Mouse (Mus musculus) forebrain, postnatal 0 days (tissue): ENCODE results near the gene Madd. TPM values are rescaled to one million over a fixed set of nuclear protein-coding genes. Genes with fewer than 3 reads are reported as not detected.
A peak's percentile ranks its signal among the peaks of the same experiment; 100 is the strongest.

Source experiments
- ATAC-seq: fragments of 200-750 bp; cut with Nextera tagmentation; 2 replicates; pipeline ENCODE4 v1.8.0; 2017; ENCODE audit warnings: mild to moderate bottlenecking, moderate library complexity
- DNase-seq: peaks from one replicate; pipeline ENCODE4 v3.0.0-alpha.2; 2015
- H3K27ac ChIP-seq: fragments of 300-500 bp; sonication (generic); 2 replicates; pipeline ENCODE4 v1.5.1; 2014; ENCODE audit warnings: low read depth, mild to moderate bottlenecking, antibody characterized with exemption, low read length, moderate library complexity, mixed read lengths
- H3K27me3 ChIP-seq: fragments of 300-500 bp; sonication (generic); 2 replicates; pipeline ENCODE4 v1.6.1; 2014; ENCODE audit warnings: mild to moderate bottlenecking, low read length, mixed read lengths; ENCODE audit not compliant: insufficient read depth
- H3K36me3 ChIP-seq: fragments of 300-500 bp; sonication (generic); 2 replicates; pipeline ENCODE4 v1.6.1; 2014; ENCODE audit warnings: mild to moderate bottlenecking, moderate library complexity; ENCODE audit not compliant: insufficient read depth
- H3K4me1 ChIP-seq: fragments of 300-500 bp; sonication (generic); 2 replicates; pipeline ENCODE4 v1.6.1; 2014; ENCODE audit warnings: antibody characterized with exemption; ENCODE audit not compliant: insufficient read depth
- H3K4me2 ChIP-seq: fragments of 300-500 bp; sonication (generic); 2 replicates; pipeline ENCODE4 v1.6.1; 2014; ENCODE audit warnings: low read depth, mild to moderate bottlenecking, moderate library complexity
- H3K4me3 ChIP-seq: fragments of 300-500 bp; sonication (generic); 2 replicates; pipeline ENCODE4 v1.5.1; 2014; ENCODE audit warnings: low read depth, low read length, mixed read lengths
- H3K9ac ChIP-seq: fragments of 300-500 bp; sonication (generic); 2 replicates; pipeline ENCODE4 v1.6.1; 2014; ENCODE audit warnings: mild to moderate bottlenecking
- H3K9me3 ChIP-seq: fragments of 300-500 bp; sonication (generic); 2 replicates; pipeline ENCODE4 v1.6.1; 2016; ENCODE audit warnings: low read length
- CTCF ChIP-seq: sonication (generic); IDR thresholded peaks from 2 replicates; pipeline ENCODE4 v1.5.1; 2016; ENCODE audit warnings: antibody characterized with exemption, control low read depth, low read depth
- WGBS: fragments of 180-500 bp; shearing (Covaris S2); extraction: QIAGEN DNeasy Blood & Tissue Kit; methylation state at CpG from one replicate; pipeline ENCODE4 v1.1.7; 2014; 5-methylcytosine and 5-hydroxymethylcytosine counted together
- polyA plus RNA-seq: library from polyadenylated mRNA; unstranded; fragments of >200 nt; fragmentation: Nextera tagmentation; extraction: Ambion mirVana; gene quantifications from 2 replicates; pipeline ENCODE4 v1.2.1, GENCODE M21; 2015
- total RNA-seq: library from RNA; depleted of rRNA; stranded (reverse); fragments of >200 nt; gene quantifications from 2 replicates; pipeline ENCODE4 v1.2.3, GENCODE M21; 2014; rRNA removed

Madd gene
- total RNA-seq (48.9 and 50.0 TPM in 2 replicates), polyA plus RNA-seq (20.4 and 28.5 TPM in 2 replicates)

DNA sequence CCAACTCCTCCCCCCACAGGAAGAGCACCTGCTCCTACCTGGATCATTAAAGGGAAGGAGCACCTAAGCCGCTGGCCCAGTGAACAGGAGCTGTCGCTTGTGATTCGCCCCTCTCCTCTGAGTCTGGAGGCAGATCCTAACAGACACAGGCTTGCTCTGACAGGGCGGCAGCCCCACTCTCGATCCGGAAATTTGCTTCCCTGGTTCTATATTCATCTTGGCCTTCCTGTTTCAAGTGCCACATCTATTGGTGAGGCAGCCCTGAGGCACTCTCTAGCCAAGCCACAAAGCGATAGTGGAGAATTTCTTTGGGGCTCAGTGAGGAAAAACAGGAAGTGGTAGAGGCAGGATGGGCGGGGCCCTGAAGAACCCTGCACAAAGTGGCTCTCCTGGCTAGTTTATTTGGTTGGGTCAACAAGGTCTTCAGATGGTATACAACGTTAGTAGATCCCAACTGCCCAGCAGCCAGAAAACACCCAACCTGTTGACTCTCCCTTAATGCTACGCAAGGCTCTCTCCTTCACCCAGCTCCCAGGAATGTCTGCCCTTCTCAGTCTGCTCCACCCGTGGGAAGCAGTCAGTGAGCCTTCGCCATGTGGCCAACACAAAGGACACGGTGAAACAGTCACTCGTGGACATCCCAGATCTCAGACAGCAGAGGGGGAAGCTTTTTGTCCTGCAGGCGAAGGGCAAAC lies at the start of gene Madd:
TSS of gene Madd (minus strand) at position 127 of the 695 bp plus-strand sequence.
- peaks cover 13% of the 10 kb centered on the region for H3K4me1 ChIP-seq
- no peak for DNase-seq
- H3K27me3 ChIP-seq = no peaks in the 10 kb centered on the region
- no peak for TF ChIP-seq CTCF
- H3K36me3 ChIP-seq = 0 out of 2 replicates have a peak, but pooled peaks cover 4% of the 10 kb centered on the region
- peak within 1 kb of the TSS; percentile 88 for H3K4me2 ChIP-seq
- peak within 1 kb of the TSS; percentile 91 for H3K4me3 ChIP-seq
- H3K27ac ChIP-seq = peak within 1 kb of the TSS; percentile 92
- H3K9ac ChIP-seq = peak within 1 kb of the TSS; percentile 81
- no peaks in the 10 kb centered on the region for H3K9me3 ChIP-seq
- no peak for ATAC-seq
- 67% methylated on average over 15 of the region's 15 CpGs for WGBS

DNA sequence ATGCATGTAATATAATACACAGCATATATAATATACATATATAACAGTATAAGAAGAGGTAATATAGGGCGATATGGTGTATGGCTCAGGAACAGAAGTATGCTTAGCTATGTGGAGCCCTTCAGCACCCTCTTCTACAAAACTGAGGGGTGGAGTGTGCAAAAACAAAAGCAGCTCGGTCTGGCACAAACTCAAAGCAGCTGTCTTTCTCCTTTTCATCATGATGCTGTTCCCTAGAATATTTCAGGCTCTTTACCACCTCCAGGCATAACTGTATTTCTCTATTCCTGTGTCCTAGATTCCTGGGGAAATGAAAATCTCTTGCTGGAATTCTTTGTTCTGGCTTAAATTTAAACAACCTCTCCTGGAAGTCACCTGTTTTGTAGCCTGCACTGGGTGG lies 46.1 kb upstream of the Madd start:
- DNase-seq = no peak
- Histone ChIP-seq H3K4me1 (no peaks in the 10 kb centered on the region), H3K27ac (no peak overlapping the region), H3K9me3 (no peaks in the 10 kb centered on the region), H3K4me2 (no peak overlapping the region), H3K36me3 (no peaks in the 10 kb centered on the region), H3K27me3 (no peaks in the 10 kb centered on the region), H3K9ac (no peak overlapping the region), H3K4me3 (no peak overlapping the region)
- 73% methylated on average over 2 of the region's 2 CpGs for WGBS
- TF ChIP-seq CTCF = no peak
- no peak for ATAC-seq

DNA sequence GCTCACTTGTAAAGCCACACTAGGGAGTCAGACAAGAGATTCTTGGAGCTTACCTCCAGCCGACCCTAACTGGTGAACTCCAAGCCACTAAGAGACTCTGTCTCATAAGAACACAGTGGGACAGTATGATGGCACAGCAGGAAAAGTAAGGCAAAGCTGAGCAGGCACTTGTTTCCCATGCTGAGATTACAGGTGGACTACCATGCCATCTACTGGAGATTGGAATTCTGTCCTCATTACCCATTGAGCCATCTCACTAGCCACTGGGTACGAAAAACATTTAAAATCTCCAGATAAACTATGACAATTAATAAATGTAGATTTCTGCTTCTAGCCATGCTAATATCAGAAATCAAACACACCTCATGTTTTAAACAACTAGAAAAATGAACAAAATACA lies 40.0 kb upstream of the Madd start:
- no peak overlapping the region for H3K4me3 ChIP-seq
- WGBS = 84% methylated on average over 2 of the region's 2 CpGs
- no peak for TF ChIP-seq CTCF
- H3K4me2 ChIP-seq = no peak overlapping the region
- H3K9ac ChIP-seq = no peak overlapping the region
- H3K27ac ChIP-seq = no peak overlapping the region
- no peaks in the 10 kb centered on the region for H3K9me3 ChIP-seq
- DNase-seq (no peak), ATAC-seq (no peak)
- H3K36me3 ChIP-seq = no peaks in the 10 kb centered on the region
- no peaks in the 10 kb centered on the region for H3K27me3 ChIP-seq
- H3K4me1 ChIP-seq = no peaks in the 10 kb centered on the region

DNA sequence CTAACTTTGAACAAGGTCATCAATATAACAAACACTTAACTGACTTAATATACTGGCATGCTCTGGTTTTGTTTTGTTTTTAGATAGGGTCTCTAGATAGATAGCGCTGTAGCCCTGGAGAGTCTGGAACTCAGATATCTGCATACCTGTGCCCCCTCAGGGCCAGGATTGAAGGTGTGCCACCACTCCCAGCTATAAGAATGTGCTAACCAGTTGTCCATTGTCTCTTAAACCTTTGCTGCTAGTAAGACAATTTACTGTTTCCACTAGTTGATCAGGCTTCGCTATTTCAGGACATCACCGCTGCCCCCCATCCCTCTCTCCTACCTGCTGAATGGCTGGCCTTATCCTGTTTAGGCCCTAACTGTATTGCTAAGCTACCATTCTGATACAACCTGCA lies 36.9 kb upstream of the Madd start:
- H3K36me3 ChIP-seq = peaks cover 8% of the 10 kb centered on the region; the same call in 1 of the 2 replicates
- no peak for ATAC-seq
- no peak for DNase-seq
- TF ChIP-seq CTCF = no peak
- no peaks in the 10 kb centered on the region for H3K27me3 ChIP-seq
- H3K9me3 ChIP-seq = no peaks in the 10 kb centered on the region
- H3K4me2 ChIP-seq = no peak overlapping the region
- 97% methylated on average over 3 of the region's 3 CpGs for WGBS
- H3K9ac ChIP-seq = no peak overlapping the region
- no peak overlapping the region for H3K27ac ChIP-seq
- no peak overlapping the region for H3K4me3 ChIP-seq
- no peaks in the 10 kb centered on the region for H3K4me1 ChIP-seq

DNA sequence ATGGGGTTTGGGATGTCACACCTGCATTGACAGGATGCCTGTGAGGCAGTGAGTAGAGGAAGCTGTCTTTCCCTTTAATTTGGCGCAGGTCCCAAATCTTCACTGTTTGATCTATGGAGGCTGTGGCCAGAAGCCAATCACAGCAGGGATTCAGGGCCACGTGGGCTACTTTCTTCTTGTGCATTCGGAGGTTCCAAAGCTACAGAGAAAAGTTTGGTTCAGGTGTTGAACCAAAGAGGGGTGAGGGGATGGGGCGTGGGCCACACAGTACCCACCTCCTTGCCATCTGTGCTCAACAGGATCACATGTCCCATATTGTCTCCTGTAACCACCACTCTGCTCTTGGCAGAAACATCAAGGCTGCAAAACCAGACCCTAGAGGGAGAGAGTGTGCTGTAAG lies 33.4 kb upstream of the Madd start:
- H3K4me2 ChIP-seq = no peak overlapping the region
- no peak overlapping the region for H3K4me3 ChIP-seq
- no peaks in the 10 kb centered on the region for H3K9me3 ChIP-seq
- no peaks in the 10 kb centered on the region for H3K4me1 ChIP-seq
- DNase-seq (peak; percentile 31), ATAC-seq (no peak)
- 46% methylated on average over 4 of the region's 4 CpGs for WGBS
- no peak overlapping the region for H3K9ac ChIP-seq
- no peak for TF ChIP-seq CTCF
- peaks cover 23% of the 10 kb centered on the region for H3K36me3 ChIP-seq
- no peaks in the 10 kb centered on the region for H3K27me3 ChIP-seq
- H3K27ac ChIP-seq = no peak overlapping the region

DNA sequence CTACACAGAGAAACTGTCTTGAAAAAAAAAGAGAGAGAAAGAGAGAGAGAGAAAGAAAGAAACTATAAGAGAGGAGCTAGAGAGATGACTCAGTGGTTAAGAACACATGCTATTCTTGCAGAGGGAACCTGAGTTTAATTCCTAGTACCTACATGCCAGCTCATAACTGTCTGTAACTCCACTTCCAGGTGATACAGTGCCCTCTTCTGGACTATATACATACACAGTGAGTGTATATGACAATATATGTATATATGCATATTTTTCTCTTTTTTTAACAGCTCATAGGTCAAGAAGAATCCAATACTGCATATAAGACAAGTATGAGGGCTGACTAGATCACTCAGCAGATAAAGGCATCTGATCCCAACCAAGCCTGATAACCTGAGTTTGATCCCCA lies 29.7 kb upstream of the Madd start:
- Histone ChIP-seq H3K4me2 (no peak overlapping the region), H3K27me3 (no peaks in the 10 kb centered on the region), H3K9me3 (no peaks in the 10 kb centered on the region), H3K4me3 (no peak overlapping the region), H3K36me3 (peaks cover 55% of the 10 kb centered on the region), H3K27ac (no peak overlapping the region), H3K9ac (no peak overlapping the region), H3K4me1 (no peaks in the 10 kb centered on the region)
- no peak for DNase-seq
- ATAC-seq = no peak
- no peak for TF ChIP-seq CTCF

DNA sequence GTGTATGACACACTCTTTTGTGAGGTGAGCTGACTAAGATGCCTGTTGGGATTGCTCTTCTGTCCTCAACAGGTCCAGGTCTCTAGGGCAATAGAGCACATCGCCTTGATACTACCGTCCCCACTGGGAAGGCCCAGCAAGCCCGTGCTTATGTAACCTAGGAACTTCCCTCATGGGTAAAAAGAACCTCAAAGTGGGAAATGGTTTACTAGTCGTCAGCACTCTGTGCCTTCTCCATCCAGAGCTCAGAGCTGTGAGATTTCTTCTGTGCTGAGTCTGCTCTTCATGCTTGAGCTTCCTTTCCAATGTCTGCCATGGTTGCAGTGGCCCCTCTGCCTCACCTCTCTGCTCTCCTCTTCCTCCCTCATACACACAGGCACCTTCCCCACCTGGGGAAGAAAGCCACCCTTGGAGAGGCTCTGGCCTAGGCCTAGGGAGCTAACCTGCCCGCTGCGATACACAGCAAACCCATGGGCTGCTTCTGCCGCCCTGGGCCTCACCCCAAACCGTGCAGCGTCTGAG lies 22.7 kb upstream of the Madd start:
- TF ChIP-seq CTCF = no peak
- Histone ChIP-seq H3K9me3 (no peaks in the 10 kb centered on the region), H3K4me3 (no peak overlapping the region), H3K4me2 (no peak overlapping the region), H3K27ac (no peak overlapping the region), H3K27me3 (no peaks in the 10 kb centered on the region), H3K36me3 (peaks cover 55% of the 10 kb centered on the region), H3K4me1 (peaks cover 15% of the 10 kb centered on the region), H3K9ac (no peak overlapping the region)
- WGBS = 94% methylated on average over 9 of the region's 9 CpGs
- ATAC-seq = no peak
- DNase-seq = no peak
